Mouse (Mus musculus): ENCODE measurements around the gene Pnpla3. TPM values are rescaled to one million over a fixed set of nuclear protein-coding genes. Genes with fewer than 3 reads are reported as not detected.

Pnpla3 gene
- polyA plus RNA-seq, 1 experiment from 2014 or later: 0.68 TPM

DNA sequence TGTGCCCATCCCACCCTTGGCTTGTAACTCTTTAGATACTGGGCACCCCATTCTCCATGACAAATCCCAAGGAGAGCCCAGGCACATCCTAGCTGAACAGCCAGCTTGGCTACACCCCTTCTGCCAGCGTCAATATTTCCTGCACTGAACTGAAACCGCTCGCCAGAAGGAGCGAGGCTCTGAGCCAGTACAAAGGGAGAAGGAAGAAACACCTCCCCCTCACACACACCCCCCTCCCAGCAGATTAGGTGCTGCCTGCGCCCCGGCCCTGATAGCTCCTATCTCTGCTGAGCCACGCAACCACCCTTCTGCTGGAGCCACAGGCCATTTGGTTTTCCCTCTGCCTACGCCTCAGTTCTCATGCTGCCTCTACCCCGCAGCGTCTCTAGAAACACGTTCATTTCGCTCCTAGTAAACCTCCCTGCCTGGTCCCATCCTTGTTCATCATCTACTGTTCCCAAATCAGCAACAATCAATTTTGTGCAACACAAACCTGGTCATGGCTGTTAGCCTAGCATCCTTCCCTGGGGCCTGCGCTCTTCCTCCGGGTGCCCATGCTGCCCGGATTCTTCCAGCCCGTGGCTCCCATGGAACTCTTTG is 63.6 kb downstream of the Pnpla3 start:
- DNase-seq (ENCODE audit: low spot score): peak; percentile 86
- H3K4me3 ChIP-seq: peak overlapping the region; percentile 82
- H3K36me3 ChIP-seq: peaks cover 15% of the 10 kb centered on the region
- H3K4me1 ChIP-seq: peaks cover 45% of the 10 kb centered on the region
- no peaks in the 10 kb centered on the region for H3K9me3 ChIP-seq
- H3K27ac ChIP-seq: peak overlapping the region; percentile 95
- WGBS: 1% methylated on average over 16 of the region's 16 CpGs
- H3K27me3 ChIP-seq (ENCODE audit: insufficient read depth, poor library complexity, severe bottlenecking): no peaks in the 10 kb centered on the region

DNA sequence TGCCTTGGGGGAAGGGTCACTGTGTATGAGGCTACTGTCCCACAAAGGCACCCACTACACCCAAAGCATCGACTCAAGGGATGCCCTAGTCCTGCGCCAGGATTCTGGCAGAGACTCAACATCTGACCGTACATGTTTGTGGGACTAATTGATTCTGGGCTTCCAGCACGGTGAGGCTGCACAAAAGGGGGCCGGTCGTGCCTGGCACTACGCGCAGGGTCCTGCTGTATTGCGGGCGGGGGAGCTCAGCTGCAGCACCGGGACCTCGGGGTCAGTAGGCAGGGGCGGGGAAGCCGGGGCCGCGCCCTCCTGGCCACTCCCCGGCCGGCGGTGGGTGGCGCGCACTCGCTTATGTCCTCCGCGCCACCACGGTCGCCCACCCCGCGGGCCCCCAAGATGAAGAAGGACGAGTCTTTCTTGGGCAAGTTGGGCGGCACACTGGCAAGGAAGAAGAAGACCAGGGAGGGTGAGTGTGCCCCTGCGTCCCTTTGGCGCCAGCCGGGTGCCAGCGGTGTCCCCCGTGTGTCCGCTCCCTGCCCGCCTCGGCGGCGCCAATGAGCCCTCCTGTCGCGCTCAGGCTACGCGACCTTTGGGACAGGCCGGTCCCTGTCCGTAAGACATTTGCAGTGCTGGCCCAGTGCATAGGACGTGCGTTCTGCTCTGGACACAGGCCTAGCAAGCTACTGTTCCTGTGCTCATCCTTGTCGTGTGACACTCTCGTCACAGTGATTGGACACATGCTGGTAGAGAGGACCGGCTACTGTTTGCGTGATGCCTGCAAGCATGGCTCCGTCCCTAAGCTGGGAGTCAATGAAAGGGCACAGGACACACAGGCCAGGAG is 64.3 kb downstream of the Pnpla3 start, which contains the start of gene Parvb:
Gene Parvb, plus strand, starts transcription at position 323 of the 841 bp plus-strand sequence.
- Histone ChIP-seq H3K36me3 (peaks cover 17% of the 10 kb centered on the region), H3K4me3 (peak within 1 kb of the TSS; percentile 82), H3K4me1 (peaks cover 46% of the 10 kb centered on the region), H3K9me3 (no peaks in the 10 kb centered on the region), H3K27me3 (ENCODE audit: insufficient read depth, poor library complexity, severe bottlenecking) (no peaks in the 10 kb centered on the region), H3K27ac (peak within 1 kb of the TSS; percentile 95)
- WGBS: under 1% methylated on average over 53 of the region's 53 CpGs
- peak; percentile 88 for DNase-seq (ENCODE audit: low spot score)

DNA sequence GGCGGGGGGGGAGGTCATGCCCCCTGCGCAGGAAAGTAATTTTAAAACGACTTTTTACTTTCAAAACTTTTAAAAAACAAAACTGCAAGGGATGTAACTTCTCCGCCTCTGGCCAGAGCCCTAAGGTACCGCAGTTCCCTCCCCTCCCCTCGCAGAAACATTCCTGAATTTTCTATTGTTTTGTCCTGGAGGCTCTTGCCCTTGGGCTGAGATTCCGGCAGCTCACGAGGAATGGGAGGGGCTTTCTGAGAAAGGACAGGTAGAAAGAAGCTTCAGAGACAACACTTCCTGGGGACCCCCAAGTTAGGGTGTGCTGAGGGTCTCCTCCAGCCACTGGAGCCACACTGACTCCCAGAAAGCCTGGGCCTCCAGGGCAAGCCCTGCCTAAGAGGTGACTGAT is 65.0 kb downstream of the Pnpla3 start:
- H3K27ac ChIP-seq: peak overlapping the region; percentile 95
- no peaks in the 10 kb centered on the region for H3K27me3 ChIP-seq (ENCODE audit: insufficient read depth, poor library complexity, severe bottlenecking)
- H3K36me3 ChIP-seq: peaks cover 21% of the 10 kb centered on the region
- peaks cover 53% of the 10 kb centered on the region for H3K4me1 ChIP-seq
- peak overlapping the region; percentile 82 for H3K4me3 ChIP-seq
- no peaks in the 10 kb centered on the region for H3K9me3 ChIP-seq
- DNase-seq (ENCODE audit: low spot score): no peak
- 5% methylated on average over 7 of the region's 8 CpGs for WGBS

DNA sequence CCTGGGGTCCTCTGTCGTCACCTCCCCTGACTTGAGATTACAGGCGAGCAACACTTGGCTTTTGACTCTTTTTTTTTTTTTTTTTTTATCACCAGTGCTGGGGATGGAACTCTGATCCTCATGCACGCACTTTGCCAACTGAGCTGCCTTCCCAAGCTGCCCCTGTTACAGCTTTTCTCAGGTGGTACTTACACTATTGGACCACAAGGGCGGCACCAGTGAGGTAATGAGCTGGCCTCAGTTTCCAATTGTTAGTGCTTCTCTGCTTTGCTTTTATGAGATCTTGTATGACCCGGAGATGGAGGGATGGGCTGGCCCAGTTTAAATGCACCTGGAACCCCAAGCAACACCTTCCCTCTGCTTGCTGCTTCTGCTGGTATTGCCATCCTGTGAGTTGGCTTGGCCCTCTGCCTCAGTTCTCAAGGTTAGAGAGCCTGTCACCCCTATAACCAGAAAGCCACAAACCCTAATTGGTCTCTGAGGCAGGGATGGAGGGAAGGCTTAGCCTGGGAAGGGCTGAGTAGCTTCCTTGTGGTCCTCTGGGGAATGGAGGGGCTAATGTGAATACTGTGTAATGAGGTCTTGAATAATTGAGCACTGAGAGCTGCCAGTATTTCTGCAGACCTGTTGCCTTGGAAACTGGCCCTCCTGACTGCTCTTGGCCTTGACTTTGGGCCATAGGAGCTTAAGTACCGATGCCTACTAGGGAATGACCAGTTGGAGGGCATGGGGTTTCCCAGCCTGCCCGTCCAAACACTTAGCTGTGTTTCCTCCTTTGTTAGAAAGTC is 67.4 kb downstream of the Pnpla3 start:
- H3K4me1 ChIP-seq: peaks cover 70% of the 10 kb centered on the region
- H3K36me3 ChIP-seq: peaks cover 21% of the 10 kb centered on the region
- 70% methylated on average over 7 of the region's 7 CpGs for WGBS
- no peaks in the 10 kb centered on the region for H3K27me3 ChIP-seq (ENCODE audit: insufficient read depth, poor library complexity, severe bottlenecking)
- DNase-seq (ENCODE audit: low spot score): no peak
- no peak overlapping the region for H3K4me3 ChIP-seq
- no peaks in the 10 kb centered on the region for H3K9me3 ChIP-seq
- peak overlapping the region; percentile 60; the same call in 1 of the 2 replicates for H3K27ac ChIP-seq

GRCm38 (mm10) chr15:84235646-84236045 is 68.0 kb downstream of the Pnpla3 start:
- Histone ChIP-seq H3K4me3 (no peak overlapping the region), H3K9me3 (no peaks in the 10 kb centered on the region), H3K4me1 (peaks cover 68% of the 10 kb centered on the region), H3K27ac (peak overlapping the region; percentile 60; the same call in 1 of the 2 replicates), H3K27me3 (ENCODE audit: insufficient read depth, poor library complexity, severe bottlenecking) (no peaks in the 10 kb centered on the region), H3K36me3 (peaks cover 21% of the 10 kb centered on the region)
- 74% methylated on average over 7 of the region's 7 CpGs for WGBS
- no peak for DNase-seq (ENCODE audit: low spot score)

Small RNA genes within 50 kb of the gene (microRNA-seq; reads per million reads assigned to microRNA genes)
- gene Mir6392: not detected

Other genes starting within 250 kb of the Pnpla3 start
- not detected in 2 replicates for gene Efcab6, start 102.5 kb upstream of the Pnpla3 start, polyA plus RNA-seq (2016; fragmentation: Nextera tagmentation; extraction: Ambion mirVana)
- gene Sult4a1, start 62.1 kb upstream of the Pnpla3 start, polyA plus RNA-seq (2016; fragmentation: Nextera tagmentation; extraction: Ambion mirVana): 0.86 and 1.8 TPM in 2 replicates
- gene Pnpla5, start 44.7 kb upstream of the Pnpla3 start, polyA plus RNA-seq (2016; fragmentation: Nextera tagmentation; extraction: Ambion mirVana): not detected in 2 replicates
- gene Samm50, start 24.4 kb downstream of the Pnpla3 start, polyA plus RNA-seq (2016; fragmentation: Nextera tagmentation; extraction: Ambion mirVana): 122 and 132 TPM in 2 replicates
- 12.8 and 17.6 TPM in 2 replicates for gene Parvb, start 64.2 kb downstream of the Pnpla3 start, polyA plus RNA-seq (2016; fragmentation: Nextera tagmentation; extraction: Ambion mirVana)
- 0.43 and 1.0 TPM in 2 replicates for gene Parvg, start 156.2 kb downstream of the Pnpla3 start, polyA plus RNA-seq (2016; fragmentation: Nextera tagmentation; extraction: Ambion mirVana)